Mouse (Mus musculus) c-Kit-positive CD71-positive TER-119-negative erythroid progenitor cells, embryonic 14.5 days (primary cell): ENCODE results near the gene Tmed9.
"Not testable (repeated sequence)": the region's sequence is repeated elsewhere in the genome, so short reads cannot be mapped to it uniquely, and the experiment has no call there.

ENCODE experiments used
- DNase-seq: peaks from one replicate; pipeline ENCODE4 v3.0.0-alpha.2; 2013; ENCODE audit warnings: low read depth

Gene Tmed9

GRCm38 (mm10) chr13:55607624-55608006, 34.1 kb downstream of the Tmed9 start:
- DNase-seq = no peak

GRCm38 (mm10) chr13:55611996-55612395, 38.5 kb downstream of the Tmed9 start:
- DNase-seq = no peak

GRCm38 (mm10) chr13:55613471-55613870, 39.9 kb downstream of the Tmed9 start:
- no peak for DNase-seq

- no peak for DNase-seq
These were observed 45.8 kb downstream of the Tmed9 start for GRCm38 (mm10) chr13:55619328-55619727.

GRCm38 (mm10) chr13:55620275-55620674, 46.7 kb downstream of the Tmed9 start:
- no peak for DNase-seq

- DNase-seq = not testable (repeated sequence)
These were observed 48.7 kb downstream of the Tmed9 start for GRCm38 (mm10) chr13:55622156-55622648.

- DNase-seq = peak; percentile 95
These were observed 49.4 kb downstream of the Tmed9 start, which contains the start of gene Caml for GRCm38 (mm10) chr13:55622649-55623541. Gene Caml (plus strand): TSS chr13:55623005.

- peak; percentile 78 for DNase-seq
These were observed 61.2 kb downstream of the Tmed9 start, which contains the start of gene Ddx46 for GRCm38 (mm10) chr13:55634639-55635127. Gene Ddx46 (plus strand): TSS chr13:55635027.

GRCm38 (mm10) chr13:55635146-55635571, 61.6 kb downstream of the Tmed9 start:
- no peak for DNase-seq

GRCm38 (mm10) chr13:55636185-55636983, 62.9 kb downstream of the Tmed9 start:
- no peak for DNase-seq

GRCm38 (mm10) chr13:55640480-55640879, 66.9 kb downstream of the Tmed9 start:
- peak; percentile 68 for DNase-seq

- peak; percentile 47 for DNase-seq
These were observed 71.0 kb downstream of the Tmed9 start for GRCm38 (mm10) chr13:55644525-55644924.
